Mouse (Mus musculus) cerebellum, postnatal 25 days (tissue): ENCODE measurements at regions not wholly inside any gene's neighbourhood (a gene's known extent, or its start where the extent isn't known, plus 50 kb on each side); places are given as distances from the start of the nearest gene placed in this dataset.
"Not testable (repeated sequence)": the region's sequence is repeated elsewhere in the genome, so short reads cannot be mapped to it uniquely, and the experiment has no call there.

Experiments used
- DNase-seq, 2 experiments: peaks; one replicate each; pipeline ENCODE4 v3.0.0; 2021; ENCODE audit warnings: mixed read lengths in 2 of 2

- no peak for DNase-seq
Measured at GRCm38 (mm10) chr14:101067082-101067481, 133.0 kb downstream of the Prr30 start.

GRCm38 (mm10) chr14:101056874-101057273, 143.3 kb downstream of the Prr30 start:
- no peak for DNase-seq

- peak in 1 of 2 experiments; percentile 7 for DNase-seq
Measured at GRCm38 (mm10) chr14:101055915-101056314, 144.2 kb downstream of the Prr30 start.

- no peak for DNase-seq
Measured at GRCm38 (mm10) chr14:101054786-101055185, 145.3 kb downstream of the Prr30 start.

- no peak for DNase-seq
Measured at GRCm38 (mm10) chr14:101052760-101053159, 147.4 kb downstream of the Prr30 start.

GRCm38 (mm10) chr14:101050212-101050611, 149.9 kb downstream of the Prr30 start:
- DNase-seq = no peak

- DNase-seq = no peak
Measured at GRCm38 (mm10) chr14:101049664-101050203, 150.4 kb downstream of the Prr30 start.

- DNase-seq = no peak
Measured at GRCm38 (mm10) chr14:101043494-101043893, 156.6 kb downstream of the Prr30 start.

GRCm38 (mm10) chr14:101001070-101001469, 199.1 kb downstream of the Prr30 start:
- DNase-seq = no peak

GRCm38 (mm10) chr14:100980754-100981153, 219.4 kb downstream of the Prr30 start:
- no peak for DNase-seq

- DNase-seq = no peak
Measured at GRCm38 (mm10) chr14:100978515-100978914, 221.6 kb downstream of the Prr30 start.

- DNase-seq = no peak
Measured at GRCm38 (mm10) chr14:100970970-100971369, 229.2 kb downstream of the Prr30 start.

- no peak for DNase-seq
Measured at GRCm38 (mm10) chr14:100960198-100960597, 239.9 kb downstream of the Prr30 start.

- DNase-seq = no peak
Measured at GRCm38 (mm10) chr14:100955806-100956436, 244.2 kb downstream of the Prr30 start.

- DNase-seq = no peak
Measured at GRCm38 (mm10) chr14:100950681-100951119, 249.4 kb downstream of the Prr30 start.

GRCm38 (mm10) chr14:100947625-100948024, 252.5 kb downstream of the Prr30 start:
- not testable (repeated sequence) for DNase-seq

- no peak for DNase-seq
Measured at GRCm38 (mm10) chr14:100937358-100937887, 262.7 kb downstream of the Prr30 start.

- no peak for DNase-seq
Measured at GRCm38 (mm10) chr14:100934554-100934953, 265.6 kb downstream of the Prr30 start.

- DNase-seq = no peak
Measured at GRCm38 (mm10) chr14:100924880-100925279, 275.2 kb downstream of the Prr30 start.

GRCm38 (mm10) chr14:100900221-100900620, 299.9 kb downstream of the Prr30 start:
- DNase-seq = no peak

GRCm38 (mm10) chr14:100899074-100899473, 301.1 kb downstream of the Prr30 start:
- no peak for DNase-seq

GRCm38 (mm10) chr14:100889163-100890157, 310.7 kb downstream of the Prr30 start:
- no peak for DNase-seq

GRCm38 (mm10) chr14:100883115-100883514, 317.0 kb downstream of the Prr30 start:
- no peak for DNase-seq
